Comparison of ENCODE assay signal across 10 mouse cellular contexts in the genomic region with DNA sequence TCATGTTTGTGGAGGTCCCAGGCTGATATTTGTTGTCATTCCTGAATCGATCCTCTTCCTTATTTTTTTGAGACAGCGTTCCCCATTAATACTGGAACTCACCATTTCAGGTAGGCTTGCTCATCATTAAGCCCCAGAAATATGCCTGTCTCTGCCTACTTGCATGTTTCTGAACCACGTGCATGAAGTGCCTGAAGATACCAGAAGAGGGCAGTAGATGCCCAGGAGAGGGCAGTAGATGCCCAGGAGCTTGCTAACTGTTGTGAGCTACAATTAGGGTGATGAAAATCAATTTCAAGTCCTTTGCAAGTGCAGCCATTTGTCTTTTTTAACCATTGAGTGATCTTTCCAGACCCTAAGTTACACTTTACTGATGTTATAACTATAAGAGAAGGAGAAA.
DNase-seq lines count a peak whose midpoint lies in the region; ATAC-seq lines count a peak whose summit lies in the region.
"Had no signal": no experiment of that assay in that cellular context is flagged by ENCODE, and none has a peak within 500 bp of the region (broad histone marks: within the 10 kb centered on the region; RNA-seq: fewer than 3 reads in every experiment).

No protein-coding gene starts in this region.

- no peak for ATAC-seq in kidney, embryonic 16.5 days (ENCODE audit: low FRiP score, low TSS enrichment)
- no peak for ATAC-seq in frontal cortex, adult (ENCODE audit: low TSS enrichment)
- ATAC-seq: forebrain, embryonic 13.5 days had no signal

- H3K36me3 ChIP-seq in kidney, embryonic 16.5 days (ENCODE audit: insufficient read depth, low read length): no peaks in the 10 kb centered on the region
- no peaks in the 10 kb centered on the region for H3K36me3 ChIP-seq in embryonic facial prominence, embryonic 10.5 days (replicated peaks)
- H3K36me3 ChIP-seq: hindbrain, embryonic 15.5 days had no signal

- H3K9me3 ChIP-seq in kidney, embryonic 16.5 days (ENCODE audit: low read length): no peaks in the 10 kb centered on the region
- H3K9me3 ChIP-seq in embryonic facial prominence, embryonic 10.5 days: no peaks in the 10 kb centered on the region
- H3K9me3 ChIP-seq: forebrain, embryonic 13.5 days; hindbrain, embryonic 15.5 days had no signal

- no peak overlapping the region for H3K4me3 ChIP-seq in kidney, embryonic 16.5 days (ENCODE audit: low read length)
- H3K4me3 ChIP-seq in embryonic facial prominence, embryonic 10.5 days: no peak overlapping the region
- H3K4me3 ChIP-seq: forebrain, embryonic 13.5 days; hindbrain, embryonic 15.5 days; myocyte had no signal

- H3K4me1 ChIP-seq in kidney, embryonic 16.5 days (ENCODE audit: insufficient read depth, low read length): no peaks in the 10 kb centered on the region
- no peaks in the 10 kb centered on the region for H3K4me1 ChIP-seq in embryonic facial prominence, embryonic 10.5 days
- H3K4me1 ChIP-seq: forebrain, embryonic 13.5 days; hindbrain, embryonic 15.5 days had no signal

- no peak overlapping the region for H3K27ac ChIP-seq in kidney, embryonic 16.5 days (ENCODE audit: low read length)
- no peak overlapping the region for H3K27ac ChIP-seq in embryonic facial prominence, embryonic 10.5 days (replicated peaks)
- H3K27ac ChIP-seq: forebrain, embryonic 13.5 days; hindbrain, embryonic 15.5 days had no signal

- H3K27me3 ChIP-seq in kidney, embryonic 16.5 days (ENCODE audit: insufficient read depth, low read length): no peaks in the 10 kb centered on the region
- H3K27me3 ChIP-seq in embryonic facial prominence, embryonic 10.5 days (replicated peaks; ENCODE audit: low read depth, poor library complexity, severe bottlenecking): no peaks in the 10 kb centered on the region
- H3K27me3 ChIP-seq: forebrain, embryonic 13.5 days; hindbrain, embryonic 15.5 days had no signal

- no peak overlapping the region for H3K9ac ChIP-seq in kidney, embryonic 16.5 days (replicated peaks; ENCODE audit: low read length)
- H3K9ac ChIP-seq: forebrain, embryonic 13.5 days; hindbrain, embryonic 15.5 days had no signal

- H3K4me2 ChIP-seq in kidney, embryonic 16.5 days (replicated peaks; ENCODE audit: low read depth, low read length): no peak overlapping the region
- H3K4me2 ChIP-seq: forebrain, embryonic 13.5 days; hindbrain, embryonic 15.5 days had no signal

- DNase-seq in kidney, adult 18-20 months: peak; percentile 26
- peak; percentile 1 for DNase-seq in A20 (ENCODE audit: low read depth, low spot score)
- peak; percentile 77 for DNase-seq in ES-CJ7 (ENCODE audit: low read depth, low spot score)
- peak; percentile 14 for DNase-seq in embryonic facial prominence, embryonic 10.5 days (ENCODE audit: low spot score)
- no peak for DNase-seq in frontal cortex, postnatal 36 days (ENCODE audit: low spot score in 2 of 2)

- WGBS in kidney, embryonic 16.5 days: 65% methylated on average over 3 of the region's 3 CpGs
- WGBS in embryonic facial prominence, embryonic 10.5 days: 78% methylated on average over 3 of the region's 3 CpGs

Comparison
In these comparisons a context has a peak if more than half of its experiments do, and no peak if none do; other contexts are left out.
1. DNase-seq: peak in kidney, adult 18-20 months (single experiment), A20 (single experiment), ES-CJ7 (single experiment) and embryonic facial prominence, embryonic 10.5 days (single experiment); none in frontal cortex, postnatal 36 days (0 of 2).